Mouse (Mus musculus): ENCODE measurements at regions not wholly inside any gene's neighbourhood (a gene's known extent, or its start where the extent isn't known, plus 50 kb on each side); places are given as distances from the start of the nearest gene placed in this dataset.

DNA sequence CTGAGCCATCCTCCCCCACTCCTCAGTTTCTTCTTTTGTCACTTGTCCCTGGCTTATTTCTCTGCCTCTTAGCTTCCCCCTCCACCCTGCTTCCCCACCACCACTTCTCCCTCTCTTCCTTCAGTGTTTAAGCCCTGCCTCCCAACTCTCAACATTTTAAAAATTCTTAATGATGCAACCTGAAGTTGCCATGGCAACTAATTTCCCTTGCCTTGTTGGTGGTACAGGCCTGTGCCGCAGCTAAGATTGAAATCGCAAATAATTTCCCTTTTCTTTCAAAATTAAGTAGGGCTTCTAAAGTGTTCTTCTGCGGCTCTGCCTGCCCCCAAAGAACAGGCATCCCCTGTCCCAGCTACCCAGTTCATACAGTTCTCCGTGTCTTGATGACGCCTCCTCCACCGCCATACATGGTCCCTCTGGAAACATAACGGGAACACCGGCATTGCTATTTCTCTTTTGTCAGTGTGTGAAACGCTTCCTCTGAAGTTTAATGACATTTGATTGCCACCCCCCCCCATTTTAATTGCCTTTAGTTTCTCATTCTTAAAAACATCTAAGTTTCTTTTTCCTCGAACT, 92.6 kb upstream of the Vrk1 start:
- TF ChIP-seq POLR2A (IDR thresholded peaks at IDR 0.05; ENCODE audit: borderline replicate concordance, control insufficient read depth, low read depth, low read length): no peak
- no peak for TF ChIP-seq CTCF (IDR thresholded peaks at IDR 0.05; ENCODE audit: control insufficient read depth, insufficient read depth, low read length)
